In the genomic region with DNA sequence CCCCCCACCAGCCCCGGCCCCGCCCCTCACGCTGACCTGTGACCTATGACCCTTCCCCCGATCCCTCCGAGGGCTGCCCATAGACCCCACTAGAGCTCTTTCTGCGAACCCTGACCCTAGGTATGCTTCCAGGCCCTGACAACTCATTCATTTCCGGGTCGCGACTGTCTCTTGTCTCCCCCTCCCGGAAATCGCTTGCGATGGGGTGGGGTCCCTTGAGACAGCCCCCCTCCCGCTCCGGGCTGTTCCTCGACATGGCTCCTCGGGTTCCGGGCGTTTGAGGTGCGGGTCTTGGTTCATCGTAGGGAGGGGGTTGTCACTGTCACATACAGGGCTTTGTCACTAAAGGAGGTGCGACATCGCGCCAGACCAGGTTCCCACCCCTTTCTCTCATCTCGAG, we compare ENCODE assay signal across 7 mouse cellular contexts. TPM values are rescaled to one million over a fixed set of nuclear protein-coding genes. Genes with fewer than 3 reads are reported as not detected.
A peak's percentile ranks its signal among the peaks of the same experiment; 100 is the strongest.
DNase-seq lines count a peak whose midpoint lies in the region; ATAC-seq and TF ChIP-seq lines count a peak whose summit lies in the region.

No protein-coding gene starts in this region.

- H3K27ac ChIP-seq in embryonic facial prominence, embryonic 11.5 days (replicated peaks; ENCODE audit: low read depth, low read length) = no peak overlapping the region
- H3K27ac ChIP-seq in hindbrain, embryonic 10.5 days = peak overlapping the region; percentile 94
- peak overlapping the region; percentile 94 for H3K27ac ChIP-seq in midbrain, embryonic 10.5 days (replicated peaks)

- DNase-seq in 3T3-L1 (ENCODE audit: low read depth, low spot score) = peak; percentile 53
- DNase-seq in embryonic facial prominence, embryonic 11.5 days (ENCODE audit: low spot score) = peak; percentile 78
- peak; percentile 61 for DNase-seq in hindbrain, embryonic 10.5 days (ENCODE audit: low spot score)
- peak; percentile 60 to 65 for DNase-seq in left cerebral cortex, postnatal 25 days (ENCODE audit: low spot score in 2 of 2)
- peak; percentile 61 for DNase-seq in midbrain, embryonic 10.5 days (ENCODE audit: low spot score)
- peak; percentile 45 to 78 for DNase-seq in spleen, postnatal 4 days (ENCODE audit: low spot score in 2 of 2)

- TF ChIP-seq CTCF in E14TG2a.4 (conservative IDR thresholded peaks at IDR 0.05; ENCODE audit: low read length) = no peak

- no peaks in the 10 kb centered on the region for H3K27me3 ChIP-seq in E14TG2a.4 (ENCODE audit: insufficient read depth, low read length)
- H3K27me3 ChIP-seq in embryonic facial prominence, embryonic 11.5 days (ENCODE audit: control insufficient read depth, insufficient read depth, low read length) = no peaks in the 10 kb centered on the region
- no peaks in the 10 kb centered on the region for H3K27me3 ChIP-seq in hindbrain, embryonic 10.5 days (ENCODE audit: insufficient read depth, poor library complexity, severe bottlenecking)
- no peaks in the 10 kb centered on the region for H3K27me3 ChIP-seq in midbrain, embryonic 10.5 days (ENCODE audit: low read depth, poor library complexity, severe bottlenecking)

- WGBS in embryonic facial prominence, embryonic 11.5 days = under 1% methylated on average over 24 of the region's 24 CpGs
- WGBS in hindbrain, embryonic 10.5 days = under 1% methylated on average over 24 of the region's 24 CpGs
- WGBS in midbrain, embryonic 10.5 days = 2% methylated on average over 22 of the region's 24 CpGs

- H3K9me3 ChIP-seq in E14TG2a.4 (ENCODE audit: low read length) = no peaks in the 10 kb centered on the region
- no peaks in the 10 kb centered on the region for H3K9me3 ChIP-seq in embryonic facial prominence, embryonic 11.5 days (replicated peaks; ENCODE audit: control insufficient read depth, low read length)
- H3K9me3 ChIP-seq in hindbrain, embryonic 10.5 days = no peaks in the 10 kb centered on the region
- H3K9me3 ChIP-seq in midbrain, embryonic 10.5 days (replicated peaks) = no peaks in the 10 kb centered on the region

- peak overlapping the region; percentile 67 for H3K4me2 ChIP-seq in embryonic facial prominence, embryonic 11.5 days (ENCODE audit: low read depth, low read length)

- peak overlapping the region; percentile 89 for H3K4me3 ChIP-seq in E14TG2a.4 (replicated peaks; ENCODE audit: low read length)
- H3K4me3 ChIP-seq in embryonic facial prominence, embryonic 11.5 days (ENCODE audit: low read depth, low read length) = peak overlapping the region; percentile 82
- H3K4me3 ChIP-seq in hindbrain, embryonic 10.5 days = peak overlapping the region; percentile 96
- peak overlapping the region; percentile 97 for H3K4me3 ChIP-seq in midbrain, embryonic 10.5 days

- ATAC-seq in embryonic facial prominence, embryonic 11.5 days (replicated peaks; ENCODE audit: insufficient number of reproducible peaks, low FRiP score, low TSS enrichment, low read depth) = peak; percentile 19

- H3K4me1 ChIP-seq in E14TG2a.4 (replicated peaks; ENCODE audit: low read depth, low read length) = peaks cover 55% of the 10 kb centered on the region
- H3K4me1 ChIP-seq in embryonic facial prominence, embryonic 11.5 days (ENCODE audit: control insufficient read depth, insufficient read depth, low read length) = peaks cover 7% of the 10 kb centered on the region; the same call in 1 of the 2 replicates
- peaks cover 33% of the 10 kb centered on the region for H3K4me1 ChIP-seq in hindbrain, embryonic 10.5 days (replicated peaks)
- peaks cover 36% of the 10 kb centered on the region for H3K4me1 ChIP-seq in midbrain, embryonic 10.5 days

- H3K36me3 ChIP-seq in E14TG2a.4 (ENCODE audit: insufficient read depth, low read length) = peaks cover 67% of the 10 kb centered on the region
- peaks cover 9% of the 10 kb centered on the region; the same call in 1 of the 2 replicates for H3K36me3 ChIP-seq in embryonic facial prominence, embryonic 11.5 days (replicated peaks; ENCODE audit: control insufficient read depth, insufficient read depth, low read depth, low read length)
- H3K36me3 ChIP-seq in hindbrain, embryonic 10.5 days = peaks cover 55% of the 10 kb centered on the region
- peaks cover 49% of the 10 kb centered on the region for H3K36me3 ChIP-seq in midbrain, embryonic 10.5 days

- intact Hi-C loops in left cerebral cortex, postnatal 25 days (cut with DNase I) = no loop called here

- H3K9ac ChIP-seq in embryonic facial prominence, embryonic 11.5 days (replicated peaks; ENCODE audit: low read length) = peak overlapping the region; percentile 75

RNA-seq across cellular contexts. Expression of gene Dda1, which starts 0.4 kb away (rescaled TPM):
- polyA plus RNA-seq in embryonic facial prominence, embryonic 11.5 days (2014; fragmentation: Nextera tagmentation; extraction: Ambion mirVana) = 105 and 115 TPM in 2 replicates
- 147 and 169 TPM in 2 replicates for polyA plus RNA-seq in hindbrain, embryonic 10.5 days (2016; fragmentation: Nextera tagmentation; extraction: Ambion mirVana)
- total RNA-seq in left cerebral cortex, postnatal 25 days (2021) = 10 to 100 TPM; 80.9 to 84.8 TPM
- polyA plus RNA-seq in midbrain, embryonic 10.5 days (2016; fragmentation: Nextera tagmentation; extraction: Ambion mirVana) = 131 and 141 TPM in 2 replicates

RNA-seq across cellular contexts. Expression of gene Mrpl34, which starts 4.7 kb away (rescaled TPM):
- 180 and 185 TPM in 2 replicates for polyA plus RNA-seq in embryonic facial prominence, embryonic 11.5 days (2014; fragmentation: Nextera tagmentation; extraction: Ambion mirVana)
- 221 and 249 TPM in 2 replicates for polyA plus RNA-seq in hindbrain, embryonic 10.5 days (2016; fragmentation: Nextera tagmentation; extraction: Ambion mirVana)
- 10 to 100 TPM; 59.7 to 60.8 TPM for total RNA-seq in left cerebral cortex, postnatal 25 days (2021)
- polyA plus RNA-seq in midbrain, embryonic 10.5 days (2016; fragmentation: Nextera tagmentation; extraction: Ambion mirVana) = 230 and 238 TPM in 2 replicates

RNA-seq across cellular contexts. Expression of gene Abhd8, which starts 6.0 kb away (rescaled TPM):
- polyA plus RNA-seq in embryonic facial prominence, embryonic 11.5 days (2014; fragmentation: Nextera tagmentation; extraction: Ambion mirVana) = 30.1 and 37.4 TPM in 2 replicates
- 76.3 and 88.4 TPM in 2 replicates for polyA plus RNA-seq in hindbrain, embryonic 10.5 days (2016; fragmentation: Nextera tagmentation; extraction: Ambion mirVana)
- 100 to 1,000 TPM; 299 to 324 TPM for total RNA-seq in left cerebral cortex, postnatal 25 days (2021)
- 75.0 and 78.3 TPM in 2 replicates for polyA plus RNA-seq in midbrain, embryonic 10.5 days (2016; fragmentation: Nextera tagmentation; extraction: Ambion mirVana)

RNA-seq across cellular contexts. Expression of gene Ano8, which starts 16.4 kb away (rescaled TPM):
- 3.1 and 3.2 TPM in 2 replicates for polyA plus RNA-seq in embryonic facial prominence, embryonic 11.5 days (2014; fragmentation: Nextera tagmentation; extraction: Ambion mirVana)
- polyA plus RNA-seq in hindbrain, embryonic 10.5 days (2016; fragmentation: Nextera tagmentation; extraction: Ambion mirVana) = 3.3 and 6.8 TPM in 2 replicates
- 10 to 100 TPM; 59.9 to 60.9 TPM for total RNA-seq in left cerebral cortex, postnatal 25 days (2021)
- polyA plus RNA-seq in midbrain, embryonic 10.5 days (2016; fragmentation: Nextera tagmentation; extraction: Ambion mirVana) = 3.0 and 3.4 TPM in 2 replicates

RNA-seq across cellular contexts. Expression of gene Gtpbp3, which starts 18.5 kb away (rescaled TPM):
- 4.8 and 5.4 TPM in 2 replicates for polyA plus RNA-seq in embryonic facial prominence, embryonic 11.5 days (2014; fragmentation: Nextera tagmentation; extraction: Ambion mirVana)
- 18.2 and 22.5 TPM in 2 replicates for polyA plus RNA-seq in hindbrain, embryonic 10.5 days (2016; fragmentation: Nextera tagmentation; extraction: Ambion mirVana)
- total RNA-seq in left cerebral cortex, postnatal 25 days (2021) = 10 to 100 TPM; 28.6 to 33.2 TPM
- polyA plus RNA-seq in midbrain, embryonic 10.5 days (2016; fragmentation: Nextera tagmentation; extraction: Ambion mirVana) = 20.0 and 21.8 TPM in 2 replicates
